Mouse (Mus musculus) erythroblast, embryonic 14.5 days (primary cell): Measurements from ENCODE around the gene Smarca5.
"Not testable (repeated sequence)": the region's sequence is repeated elsewhere in the genome, so short reads cannot be mapped to it uniquely, and the experiment has no call there.

ENCODE experiments used
- GATA1 ChIP-seq: IDR thresholded peaks from 2 replicates; pipeline ENCODE4 v1.6.1; 2012; ENCODE audit warnings: low read length, inconsistent platforms, mixed read lengths
- TAL1 ChIP-seq: IDR thresholded peaks from 3 replicates; pipeline ENCODE4 v1.6.1; 2012; ENCODE audit warnings: low read length, inconsistent platforms, mixed read lengths

DNA sequence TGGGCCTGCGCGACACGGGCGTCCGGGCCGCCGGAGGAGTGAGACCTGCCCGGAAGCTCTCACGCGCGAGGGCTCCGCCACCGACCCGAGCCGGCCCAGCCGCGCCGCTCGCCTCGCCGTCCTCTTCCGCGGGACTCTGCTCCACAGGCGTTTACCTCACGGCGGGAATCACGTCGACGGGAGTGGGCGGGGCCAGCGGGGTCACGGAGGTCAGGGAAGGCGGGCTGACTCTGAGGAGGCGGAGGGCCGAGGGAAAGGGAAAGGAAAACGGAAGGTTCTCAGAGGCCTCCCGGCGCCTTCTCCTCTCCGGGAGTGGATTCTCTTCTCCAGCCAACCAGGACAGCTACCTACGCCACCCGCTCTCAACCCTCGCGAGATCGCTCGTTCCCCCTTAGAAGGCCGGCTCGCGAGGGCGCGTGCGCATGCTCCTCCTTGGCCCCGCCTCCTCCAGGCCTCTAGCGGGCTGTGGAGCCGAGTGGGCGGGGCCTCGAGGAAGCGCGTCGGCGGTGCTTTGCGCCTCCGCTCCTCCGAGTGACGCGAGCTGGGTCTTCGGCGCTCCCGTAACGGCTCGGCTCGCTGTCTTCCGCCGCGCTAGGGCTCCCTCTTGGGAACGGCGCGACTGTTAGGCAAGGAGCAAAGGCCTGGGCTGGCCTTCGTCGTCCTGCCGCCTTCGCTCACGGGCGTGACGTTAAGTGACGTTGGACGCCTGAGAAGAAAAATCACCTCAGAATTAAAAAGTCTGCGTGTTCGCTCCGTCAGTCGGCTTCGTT, at the start of gene Smarca5:
- not testable (repeated sequence) for TF ChIP-seq TAL1, GATA1
